In the genomic region with DNA sequence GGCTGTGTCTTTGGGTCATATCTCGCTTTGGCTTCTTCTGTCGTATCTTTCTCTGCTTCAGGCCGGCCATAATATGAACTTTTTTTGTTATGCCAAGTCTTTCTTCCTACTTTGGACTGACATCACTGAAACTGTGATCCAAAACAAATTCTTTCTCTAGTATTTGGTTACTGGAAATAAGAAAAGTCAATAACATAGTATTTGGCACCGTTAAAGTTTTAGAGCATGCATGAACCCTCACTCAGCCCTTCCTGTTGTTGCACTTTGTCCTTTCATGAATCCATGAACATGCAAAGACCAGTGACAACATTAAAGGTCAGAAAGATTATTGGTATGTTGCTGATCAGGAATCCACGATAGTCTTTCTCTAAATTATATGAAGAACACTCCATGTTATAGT, we compare ENCODE assay signal across 29 mouse cellular contexts.
"Had no signal": no experiment of that assay in that cellular context is flagged by ENCODE, and none has a peak within 500 bp of the region (broad histone marks: within the 10 kb centered on the region; RNA-seq: fewer than 3 reads in every experiment).

No protein-coding gene starts in this region.

- H3K27ac ChIP-seq: left cerebral cortex, adult 2 months; limb, embryonic 10.5 days; limb, embryonic 12.5 days; limb, embryonic 13.5 days; limb, embryonic 15.5 days; liver, embryonic 12.5 days; liver, embryonic 13.5 days; liver, embryonic 14.5 days; liver, embryonic 15.5 days; lung, embryonic 15.5 days; macrophage; midbrain, embryonic 10.5 days; midbrain, embryonic 12.5 days; midbrain, embryonic 13.5 days; midbrain, embryonic 15.5 days; neural tube, embryonic 12.5 days had no signal

- H3K4me1 ChIP-seq: limb, embryonic 10.5 days; limb, embryonic 12.5 days; limb, embryonic 15.5 days; liver, embryonic 12.5 days; liver, embryonic 13.5 days; liver, embryonic 15.5 days; lung, embryonic 15.5 days; megakaryocyte, embryonic 14.5 days; midbrain, embryonic 10.5 days; midbrain, embryonic 12.5 days; midbrain, embryonic 13.5 days; midbrain, embryonic 15.5 days; neural tube, embryonic 12.5 days had no signal

- H3K4me3 ChIP-seq: left cerebral cortex, adult 2 months; limb, embryonic 10.5 days; limb, embryonic 12.5 days; limb, embryonic 13.5 days; limb, embryonic 15.5 days; liver, embryonic 12.5 days; liver, embryonic 13.5 days; liver, embryonic 15.5 days; lung, embryonic 15.5 days; megakaryocyte, embryonic 14.5 days; midbrain, embryonic 10.5 days; midbrain, embryonic 12.5 days; midbrain, embryonic 13.5 days; midbrain, embryonic 15.5 days; neural tube, embryonic 12.5 days had no signal

- H3K27me3 ChIP-seq: limb, embryonic 13.5 days; limb, embryonic 15.5 days; liver, embryonic 12.5 days; liver, embryonic 13.5 days; liver, embryonic 15.5 days; megakaryocyte, embryonic 14.5 days; midbrain, embryonic 12.5 days; midbrain, embryonic 13.5 days; midbrain, embryonic 15.5 days; neural tube, embryonic 12.5 days had no signal

- H3K9ac ChIP-seq: limb, embryonic 12.5 days; limb, embryonic 13.5 days; limb, embryonic 15.5 days; liver, embryonic 12.5 days; liver, embryonic 13.5 days; liver, embryonic 14.5 days; liver, embryonic 15.5 days; liver, postnatal 0 days; lung, embryonic 14.5 days; lung, embryonic 15.5 days; midbrain, embryonic 12.5 days; midbrain, embryonic 13.5 days; midbrain, embryonic 15.5 days; neural tube, embryonic 12.5 days had no signal

- H3K4me2 ChIP-seq: limb, embryonic 12.5 days; limb, embryonic 13.5 days; limb, embryonic 15.5 days; liver, embryonic 11.5 days; liver, embryonic 12.5 days; liver, embryonic 13.5 days; liver, embryonic 15.5 days; lung, embryonic 14.5 days; lung, embryonic 15.5 days; midbrain, embryonic 11.5 days; midbrain, embryonic 12.5 days; midbrain, embryonic 13.5 days; midbrain, embryonic 15.5 days; neural tube, embryonic 12.5 days had no signal

- DNase-seq: left cerebral cortex, postnatal 4 days; liver, embryonic 13.5 days; liver, postnatal 0 days; lung, adult 18-20 months; lung, adult 2 months; lung, embryonic 14.5 days; lung, postnatal 10 days; lung, postnatal 14 days; lung, postnatal 36 days; lung, postnatal 4 days; midbrain, embryonic 14.5 days had no signal

- H3K36me3 ChIP-seq: limb, embryonic 10.5 days; limb, embryonic 12.5 days; limb, embryonic 13.5 days; limb, embryonic 15.5 days; liver, embryonic 12.5 days; liver, embryonic 13.5 days; liver, embryonic 15.5 days; lung, embryonic 15.5 days; midbrain, embryonic 10.5 days; midbrain, embryonic 12.5 days; midbrain, embryonic 13.5 days; midbrain, embryonic 15.5 days; neural tube, embryonic 12.5 days had no signal
